Mouse (Mus musculus) lung, adult 18-20 months (tissue): ENCODE data around the gene Gm20388.
A peak's percentile ranks its signal among the peaks of the same experiment; 100 is the strongest.

Experiments
- DNase-seq, 2 experiments: peaks; one replicate each; pipeline ENCODE4 v3.0.0; 2022; ENCODE audit warnings: mixed read lengths in 2 of 2

Gm20388 gene

DNA sequence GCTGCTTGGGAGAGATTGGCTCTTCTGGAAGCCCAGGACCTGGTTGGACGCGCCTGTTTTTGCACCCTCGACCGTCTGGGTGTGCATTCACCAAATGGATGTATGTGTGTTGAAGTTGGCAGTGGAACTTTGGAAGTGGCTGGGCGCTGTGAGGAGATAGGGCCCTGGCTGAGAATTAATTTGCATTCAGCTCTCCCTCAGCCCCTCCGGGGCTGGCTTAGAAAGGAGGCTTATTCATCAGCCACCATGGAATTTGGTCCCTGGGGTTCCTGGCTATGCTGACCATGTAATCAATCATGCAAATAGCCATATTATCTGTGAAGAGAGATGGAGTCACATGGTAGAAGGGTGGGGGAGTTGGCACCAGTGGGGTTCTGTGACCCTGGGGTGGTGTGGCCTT is 1102.7 kb downstream of the Gm20388 start:
- DNase-seq = no peak

DNA sequence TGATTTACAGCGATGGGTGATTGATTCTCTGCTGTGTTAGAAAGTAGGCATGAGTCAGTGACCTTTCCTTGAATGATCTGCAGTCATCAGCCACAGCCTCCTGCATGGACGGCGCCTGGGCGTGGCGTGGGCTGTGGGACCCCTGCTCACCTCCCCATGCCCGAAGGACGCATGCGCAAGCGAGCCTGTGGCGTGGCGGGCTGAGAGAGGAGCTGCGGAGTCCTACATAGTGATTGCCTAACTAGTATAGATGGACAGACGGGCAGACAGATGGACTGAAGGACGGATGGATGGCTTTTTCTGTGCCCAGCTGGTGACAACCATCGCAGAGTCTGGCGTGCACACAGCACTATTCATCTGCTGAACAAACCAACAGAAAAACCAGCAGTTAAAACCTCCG is 1106.0 kb downstream of the Gm20388 start:
- DNase-seq = no peak

DNA sequence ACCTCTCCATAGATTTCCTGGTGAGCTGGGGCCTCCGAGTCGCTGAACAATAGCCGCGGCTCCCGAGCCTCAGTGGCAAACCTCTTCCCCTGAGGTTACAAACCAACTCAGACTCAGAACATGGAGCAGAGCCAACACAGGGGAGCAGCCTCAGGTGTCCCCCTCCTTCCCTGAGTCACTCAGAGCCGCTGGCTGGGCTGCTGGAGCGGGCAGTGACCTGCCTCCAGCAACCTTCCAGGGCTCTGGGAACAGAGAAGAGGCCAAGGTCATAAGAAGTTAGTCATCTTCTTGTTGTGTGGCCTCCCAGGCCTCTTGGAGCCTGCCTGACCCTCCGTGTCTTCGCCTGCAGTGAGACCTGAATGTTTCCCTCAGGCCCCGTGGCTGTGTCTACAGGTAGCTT is 1107.6 kb downstream of the Gm20388 start:
- no peak for DNase-seq

DNA sequence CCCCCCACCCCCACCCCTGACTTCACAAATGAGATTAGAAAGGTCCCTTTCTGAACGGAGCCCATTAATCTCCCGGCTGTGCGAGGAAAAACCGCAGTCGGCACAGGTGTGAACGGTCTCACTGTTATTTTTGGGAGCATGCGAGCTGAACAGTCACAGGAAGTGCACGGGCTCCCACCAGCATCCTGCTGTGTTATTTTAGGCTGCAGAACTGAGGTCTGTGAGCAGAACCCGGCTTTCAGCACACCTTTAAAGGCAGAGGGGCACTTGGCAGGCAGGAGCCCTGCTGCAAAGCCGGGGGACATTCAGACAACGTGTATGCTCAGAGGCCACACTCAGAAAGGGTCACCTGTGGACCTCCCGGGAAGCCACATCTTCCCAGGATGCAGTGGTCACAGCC is 1110.8 kb downstream of the Gm20388 start:
- DNase-seq = no peak

DNA sequence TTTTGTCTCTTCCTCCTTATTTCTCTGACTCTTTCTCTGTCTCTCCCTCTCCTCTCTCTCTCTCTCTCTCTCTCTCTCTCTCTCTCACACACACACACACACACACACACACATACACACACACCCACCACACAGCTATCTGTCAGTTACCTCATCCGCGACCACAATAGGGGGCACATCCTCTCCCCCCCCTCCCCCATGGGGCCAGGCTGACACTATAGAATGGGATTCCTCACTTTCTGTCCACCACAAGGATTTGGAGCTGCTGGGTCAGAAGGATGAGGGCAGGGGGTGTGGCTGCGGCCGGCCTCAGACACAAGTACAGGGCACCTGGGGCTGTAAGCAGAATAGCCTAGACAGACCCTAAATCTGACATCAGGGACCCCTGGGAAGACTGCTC is 1112.4 kb downstream of the Gm20388 start:
- DNase-seq = no peak

DNA sequence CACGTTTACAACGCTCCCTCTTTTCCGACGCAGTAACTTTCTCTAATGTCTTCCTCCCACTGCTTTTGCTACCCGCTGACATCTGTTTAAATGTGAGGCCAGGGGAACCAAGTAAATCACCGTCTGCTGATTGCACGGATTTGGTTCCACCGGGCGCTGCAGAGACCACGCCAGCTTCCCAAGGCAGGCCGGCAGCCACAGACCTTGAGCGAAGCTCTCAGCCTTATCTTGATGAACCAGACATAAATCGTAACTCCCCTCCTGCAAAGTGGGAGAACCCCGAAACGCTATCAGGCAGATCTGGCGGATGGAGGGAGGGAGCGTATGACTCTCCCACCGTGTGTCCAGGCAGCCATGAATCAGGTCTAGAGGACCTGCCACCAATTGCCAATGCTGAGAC is 1113.1 kb downstream of the Gm20388 start:
- no peak for DNase-seq

DNA sequence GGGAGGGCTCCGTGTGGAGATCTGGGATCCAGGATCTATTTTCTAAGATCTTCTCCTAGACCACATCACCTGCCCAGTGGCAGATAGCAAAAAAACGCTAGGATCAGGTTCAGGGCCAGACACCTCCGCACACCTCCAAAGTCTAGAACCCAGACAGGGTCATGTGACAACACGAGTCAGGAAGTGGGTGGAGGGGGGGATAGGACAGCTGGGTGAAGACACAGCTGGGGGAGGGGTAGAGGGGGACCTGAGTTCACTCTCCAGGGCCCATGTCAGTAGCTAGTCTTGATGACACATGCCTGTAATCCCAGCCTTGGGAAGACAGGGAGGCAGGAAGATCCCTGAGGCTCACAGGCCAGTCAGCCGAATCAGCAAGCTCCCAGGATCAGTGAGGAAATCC is 1114.8 kb downstream of the Gm20388 start:
- DNase-seq = no peak

DNA sequence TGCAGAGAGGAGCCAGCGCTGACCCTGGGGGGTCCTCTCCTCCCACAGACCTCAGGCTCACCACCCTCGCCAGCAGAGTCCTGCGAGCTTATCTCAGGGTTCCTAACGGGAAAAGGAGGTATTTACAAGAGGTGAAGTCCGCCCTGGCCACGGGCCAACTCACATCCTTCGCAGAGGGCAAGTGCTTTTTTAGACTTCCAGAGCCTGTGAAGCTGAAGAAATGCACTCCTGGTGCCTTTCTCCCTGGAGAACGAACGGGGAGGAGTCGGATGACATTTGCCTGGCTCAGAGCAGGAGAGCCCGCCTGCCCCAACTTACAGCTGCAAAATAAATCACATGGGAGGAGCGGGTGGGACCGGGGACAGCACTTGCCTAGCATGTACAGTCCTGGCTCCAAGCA is 1117.1 kb downstream of the Gm20388 start:
- peak; percentile 11 to 14 for DNase-seq

DNA sequence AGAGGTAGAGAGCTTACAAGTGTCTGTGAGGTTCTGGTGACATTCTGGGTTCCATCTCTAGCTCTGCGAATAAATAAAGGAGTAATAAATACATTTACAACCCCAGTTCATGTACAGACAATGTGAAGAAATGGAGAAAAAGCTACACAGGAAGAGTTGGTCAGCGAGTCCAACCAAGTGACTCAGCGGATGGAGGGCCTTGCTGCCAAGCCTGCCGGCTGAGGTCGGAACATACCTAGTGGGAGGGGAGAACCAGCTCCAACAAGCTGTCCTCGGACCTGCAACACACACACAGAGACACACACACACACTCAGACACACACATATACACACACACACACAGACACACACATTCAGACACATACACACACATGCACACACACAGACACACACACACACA is 1118.4 kb downstream of the Gm20388 start:
- no peak for DNase-seq

DNA sequence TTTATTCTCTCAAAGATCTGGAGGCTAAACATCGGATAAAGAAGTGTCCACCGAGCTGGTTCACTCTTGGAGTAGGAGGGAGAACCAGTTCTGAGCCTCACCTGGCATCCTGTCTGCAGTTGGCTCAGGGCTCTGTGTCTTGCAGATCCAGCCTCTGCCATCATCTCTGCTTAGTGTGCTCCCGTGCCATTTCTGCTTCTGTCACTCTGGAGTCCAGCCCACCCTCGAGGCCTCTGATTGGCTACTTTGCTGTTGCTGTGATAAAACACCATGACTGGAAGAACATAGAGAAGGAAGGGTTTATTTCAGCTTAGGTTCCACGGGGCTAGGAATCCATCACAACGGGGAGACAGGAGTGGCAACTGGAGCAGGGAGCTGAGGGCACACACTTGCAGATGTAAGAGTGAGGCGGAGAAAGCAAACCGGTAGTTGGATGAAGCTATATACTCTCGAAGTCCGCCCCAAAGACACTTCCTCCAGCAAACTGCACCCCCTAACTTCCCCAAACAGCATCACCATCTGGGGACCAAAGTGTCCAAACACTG is 1119.9 kb downstream of the Gm20388 start:
- DNase-seq = no peak

DNA sequence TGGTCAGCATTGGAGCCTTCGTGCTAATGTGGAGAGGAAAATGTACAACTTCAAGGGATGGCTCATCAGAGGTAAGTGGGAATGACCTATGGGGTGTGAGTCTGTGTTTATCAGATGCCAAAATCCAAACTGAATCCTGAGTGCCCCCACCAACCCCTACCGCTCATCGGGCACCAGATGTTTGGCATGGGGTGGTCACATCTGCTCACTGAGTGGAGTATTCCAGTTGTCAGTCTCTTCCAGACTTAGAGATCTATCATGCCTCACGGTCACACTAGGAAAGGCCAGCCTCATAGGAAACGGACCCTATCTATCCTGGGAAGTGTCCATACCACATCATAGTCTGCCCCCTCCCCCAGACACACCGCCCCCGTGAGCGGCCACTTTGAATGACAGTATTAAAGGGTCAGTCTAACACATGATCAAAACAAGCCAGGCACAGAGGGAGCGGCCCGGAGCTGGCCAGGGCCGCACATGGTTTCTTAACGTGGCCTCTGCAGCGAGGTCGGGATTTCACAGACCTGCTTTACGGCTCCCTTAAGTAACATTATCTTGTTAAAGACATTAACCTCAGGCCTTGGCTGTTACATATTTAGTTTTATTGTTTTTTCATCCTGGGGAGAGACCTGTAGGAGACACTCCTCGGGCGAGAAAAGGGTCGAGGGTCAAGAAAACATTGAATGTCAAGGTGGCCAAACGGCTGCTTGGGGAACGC is 1122.8 kb downstream of the Gm20388 start:
- DNase-seq = no peak

DNA sequence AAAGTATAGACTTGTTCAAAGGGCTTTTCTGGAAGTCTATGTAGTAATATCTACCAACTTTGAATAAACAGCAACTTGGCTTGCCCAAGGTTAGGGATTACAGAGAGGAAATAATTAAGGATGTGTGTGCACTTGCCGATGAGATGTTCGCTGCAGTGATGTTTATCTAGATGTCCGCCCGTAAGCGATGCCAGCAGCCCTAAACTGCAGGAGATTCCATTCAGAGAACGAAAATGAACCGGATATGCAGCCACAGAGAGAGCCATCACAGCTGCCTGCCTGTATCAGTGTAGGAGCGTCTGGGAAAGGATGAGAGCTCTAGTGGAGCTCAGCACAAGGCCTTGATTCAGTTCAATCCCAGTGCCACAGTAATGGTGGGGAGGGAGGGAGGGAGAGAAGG is 1125.0 kb downstream of the Gm20388 start:
- DNase-seq = peak; percentile 22 to 38

DNA sequence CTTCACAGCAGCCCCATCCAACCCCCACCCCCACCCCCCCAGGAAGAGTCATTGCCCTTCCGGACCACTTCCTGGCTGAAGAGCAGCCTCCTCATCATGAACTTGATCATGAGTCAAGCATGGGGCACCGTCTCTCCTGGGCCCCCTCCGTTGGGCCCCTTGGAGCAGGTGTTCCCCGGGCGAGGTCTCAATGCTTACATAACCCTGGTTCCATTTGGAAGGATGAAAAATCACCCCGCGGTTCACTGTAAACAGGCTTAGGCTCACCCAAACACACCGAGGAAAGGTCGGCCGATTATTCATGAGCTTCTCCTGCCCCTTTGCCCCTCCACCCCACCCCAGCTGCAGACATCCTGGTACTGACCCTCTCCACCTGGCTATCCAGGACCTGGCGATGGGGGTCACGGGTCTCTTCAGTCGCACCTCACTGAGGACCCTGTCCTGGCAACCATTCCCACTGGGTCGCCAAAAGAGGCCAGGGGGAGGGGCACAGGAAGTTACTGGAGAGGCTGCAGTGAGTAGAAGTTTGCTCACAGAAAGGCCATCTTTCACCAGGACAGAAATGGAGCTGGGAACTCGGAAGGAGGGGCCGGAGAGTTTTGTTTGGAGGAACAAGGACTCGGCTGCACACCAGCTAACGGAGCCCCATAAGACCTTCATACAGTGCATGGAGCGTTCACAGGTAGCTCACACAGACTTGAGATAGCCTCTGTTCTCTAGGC is 1133.2 kb downstream of the Gm20388 start:
- no peak for DNase-seq

DNA sequence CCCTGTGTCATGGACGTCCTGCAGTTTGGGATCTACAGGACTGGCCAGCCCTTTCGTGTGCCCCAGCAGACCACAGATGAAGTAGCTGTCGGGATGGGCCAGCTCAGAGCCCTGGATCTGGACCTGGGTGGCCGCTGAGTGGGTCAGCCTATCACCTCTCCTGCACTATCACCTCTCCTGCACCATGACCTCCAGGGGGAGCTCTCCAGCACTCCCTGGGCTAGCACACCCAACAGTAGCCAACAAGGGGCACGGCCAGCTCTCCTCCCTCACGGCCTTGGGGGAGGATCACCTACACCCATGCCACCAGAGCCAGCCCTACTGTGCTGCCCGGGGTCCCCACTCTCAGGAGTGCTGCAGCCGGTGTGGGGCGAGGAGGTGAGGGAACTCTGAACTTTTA is 1136.8 kb downstream of the Gm20388 start:
- peak; percentile 19 to 39 for DNase-seq

DNA sequence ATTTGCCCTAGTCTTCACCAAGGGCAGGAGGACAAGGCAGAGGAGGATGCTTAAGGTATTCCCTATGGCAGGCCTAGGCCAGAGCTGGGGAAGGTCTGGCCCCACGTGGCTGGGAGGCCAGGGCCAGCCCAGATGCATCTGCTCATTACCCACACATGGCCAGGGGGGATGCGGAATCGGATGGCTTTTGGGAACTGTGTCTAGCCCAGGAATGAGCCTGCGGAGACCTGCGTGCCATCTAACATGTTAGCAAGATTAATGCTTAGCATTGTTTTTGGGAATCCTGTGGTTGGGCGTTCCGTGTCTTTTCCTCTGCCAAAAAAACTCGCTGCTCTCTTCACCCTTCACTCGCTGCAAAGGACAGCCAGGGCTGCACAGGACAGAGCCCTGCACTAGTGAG is 1147.4 kb downstream of the Gm20388 start:
- DNase-seq = no peak

DNA sequence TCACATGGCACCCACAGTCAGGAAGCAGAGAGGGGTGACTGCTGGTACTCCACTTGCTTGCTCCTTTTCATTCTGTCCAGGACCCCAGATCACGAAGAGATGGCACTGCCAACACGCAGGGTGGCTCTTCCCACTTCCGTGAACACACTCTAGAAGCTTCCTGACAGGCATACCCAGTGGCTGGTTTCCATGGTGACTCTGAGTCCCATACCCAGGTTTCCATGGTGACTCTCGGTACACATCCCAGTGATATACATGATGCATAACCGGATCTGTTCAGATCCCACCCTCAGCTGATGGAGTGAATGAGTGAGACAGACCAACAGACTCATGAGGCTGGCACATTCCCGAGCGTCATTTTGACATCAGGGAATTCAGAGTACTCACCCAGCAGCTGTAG is 1148.5 kb downstream of the Gm20388 start:
- no peak for DNase-seq

DNA sequence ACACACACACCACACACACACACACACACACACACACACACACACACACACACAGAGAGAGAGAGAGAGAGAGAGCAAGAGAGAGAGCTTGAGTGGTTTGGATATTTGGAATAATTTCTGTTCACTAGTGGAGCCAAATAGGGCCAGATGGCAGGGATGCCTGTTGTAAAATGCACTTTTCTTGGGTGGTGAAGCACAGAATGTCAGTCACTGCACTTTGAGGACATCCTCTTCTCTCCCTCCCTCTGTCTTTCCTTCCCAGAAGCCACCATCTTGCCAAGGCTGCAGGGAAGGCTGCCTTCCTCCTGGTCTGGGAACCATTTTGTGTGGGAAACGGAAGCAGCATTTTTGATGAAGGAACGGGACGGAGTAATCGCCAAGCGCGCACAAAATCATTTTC is 1151.9 kb downstream of the Gm20388 start:
- no peak for DNase-seq

DNA sequence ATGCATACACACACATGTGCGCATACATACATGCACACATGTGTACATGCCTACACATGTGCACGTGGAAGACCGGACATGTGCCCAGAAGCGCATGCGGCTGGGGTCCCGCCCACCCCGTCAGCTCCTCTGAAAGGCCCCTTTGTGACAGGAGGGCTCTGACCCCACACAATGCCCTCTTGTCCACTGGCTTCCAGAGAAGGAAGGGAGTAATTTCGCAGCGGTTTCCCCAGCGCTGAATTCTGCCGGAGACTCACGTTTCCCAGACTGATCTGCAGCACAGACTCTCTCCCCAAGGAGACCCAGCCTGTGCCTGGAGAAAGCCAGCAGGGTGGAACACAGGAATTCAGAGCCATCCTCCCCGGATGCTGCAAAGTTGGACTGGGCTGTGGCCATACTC is 1153.0 kb downstream of the Gm20388 start:
- DNase-seq = no peak

DNA sequence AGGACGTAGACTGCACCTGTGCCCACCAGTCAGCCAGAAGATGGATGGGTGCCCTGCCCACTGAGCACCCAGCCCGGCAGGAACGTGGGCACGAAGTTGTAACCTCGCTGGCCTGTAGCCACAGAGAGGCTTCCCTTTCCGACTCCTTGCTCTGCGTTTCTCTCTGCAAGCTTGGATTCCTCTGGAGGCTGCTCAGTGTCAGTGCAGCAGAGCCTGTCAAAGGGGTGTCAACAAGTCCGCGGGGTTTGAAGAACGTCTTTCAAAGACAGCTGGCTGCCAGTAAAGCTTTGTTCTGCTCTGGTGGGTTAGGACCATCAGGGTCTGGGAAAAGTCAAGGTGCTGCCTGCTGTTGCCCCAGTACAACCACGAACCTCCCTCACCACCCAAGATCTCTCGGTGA is 1160.8 kb downstream of the Gm20388 start:
- DNase-seq = no peak

DNA sequence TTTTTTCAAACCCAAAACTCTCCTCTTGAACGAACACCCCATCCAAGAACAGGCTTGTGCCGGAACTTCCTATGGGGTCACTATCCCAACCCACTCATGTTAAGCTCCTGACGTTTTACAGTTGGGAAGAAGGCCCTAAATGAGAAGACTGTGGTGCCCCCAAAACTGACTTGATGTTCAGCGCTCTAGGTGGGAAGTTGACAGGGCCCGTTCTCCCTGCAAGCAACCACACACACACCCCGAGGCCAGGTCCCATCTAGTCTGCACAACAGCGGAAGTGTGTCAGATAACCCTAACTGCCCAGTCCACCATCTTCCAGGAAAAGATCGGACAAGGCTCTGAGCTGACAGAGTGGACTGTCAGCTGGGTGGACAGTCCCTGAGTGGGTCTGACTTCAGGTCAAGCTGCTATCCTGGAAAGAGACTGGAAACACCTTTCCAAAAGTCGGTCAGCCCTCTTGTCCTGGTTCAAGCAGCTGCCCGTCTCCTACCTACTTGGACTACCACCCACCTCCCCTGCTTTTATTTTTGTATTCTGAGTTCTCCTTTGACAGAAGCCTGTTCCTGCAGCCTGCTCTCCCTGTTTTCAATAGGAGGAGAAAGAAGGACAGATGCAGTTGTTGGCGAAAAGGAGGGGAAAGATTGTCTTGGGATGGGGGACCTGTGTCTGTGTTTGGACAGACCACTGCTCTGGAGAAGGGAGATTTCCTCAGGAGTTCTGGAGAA is 1161.9 kb downstream of the Gm20388 start:
- no peak for DNase-seq

DNA sequence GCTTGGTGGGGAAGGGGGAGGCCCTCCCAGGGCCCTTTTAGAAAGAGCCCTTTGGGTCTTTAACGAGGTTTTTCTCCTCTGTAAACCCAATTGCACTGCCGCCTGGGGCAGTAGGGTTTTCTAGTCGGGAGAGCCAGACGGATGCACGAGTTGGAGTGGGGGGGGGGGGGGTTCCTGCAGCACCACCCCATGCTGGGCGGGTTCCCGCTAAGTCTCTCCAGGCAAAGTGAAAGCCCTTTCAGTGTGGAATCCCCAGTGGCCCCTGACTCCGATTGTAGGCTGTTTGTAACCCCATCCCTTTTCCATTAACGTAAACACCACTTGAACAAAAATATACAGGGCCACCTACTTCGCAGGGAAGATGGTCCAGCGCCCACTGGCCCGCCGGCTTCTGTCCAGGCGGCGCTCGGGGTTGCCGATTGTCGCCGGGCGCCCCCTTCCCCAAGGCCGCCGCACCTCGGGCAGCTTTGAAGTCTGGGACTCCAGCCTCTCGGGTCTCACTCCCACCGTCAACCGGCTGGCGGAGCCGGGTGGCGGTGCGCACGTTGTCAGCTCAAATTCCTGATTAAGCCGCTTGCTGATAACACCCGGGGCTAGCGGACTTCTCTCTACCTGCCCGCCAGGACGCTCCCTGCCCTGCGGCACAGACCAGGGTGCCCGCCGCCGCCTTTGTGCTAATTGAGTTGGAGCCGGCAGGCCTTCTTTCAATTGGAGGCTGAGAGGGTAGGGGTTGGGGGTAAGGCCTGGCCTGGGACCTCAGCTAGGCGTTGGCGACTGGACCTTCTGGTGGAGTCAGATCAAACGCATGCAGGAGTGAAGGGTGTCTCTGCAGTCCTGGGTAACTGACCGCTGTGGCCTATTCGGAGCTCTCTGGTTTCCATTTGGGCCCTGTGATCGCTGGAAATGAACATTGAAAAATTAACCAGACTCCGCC is 1162.8 kb downstream of the Gm20388 start:
- no peak for DNase-seq

DNA sequence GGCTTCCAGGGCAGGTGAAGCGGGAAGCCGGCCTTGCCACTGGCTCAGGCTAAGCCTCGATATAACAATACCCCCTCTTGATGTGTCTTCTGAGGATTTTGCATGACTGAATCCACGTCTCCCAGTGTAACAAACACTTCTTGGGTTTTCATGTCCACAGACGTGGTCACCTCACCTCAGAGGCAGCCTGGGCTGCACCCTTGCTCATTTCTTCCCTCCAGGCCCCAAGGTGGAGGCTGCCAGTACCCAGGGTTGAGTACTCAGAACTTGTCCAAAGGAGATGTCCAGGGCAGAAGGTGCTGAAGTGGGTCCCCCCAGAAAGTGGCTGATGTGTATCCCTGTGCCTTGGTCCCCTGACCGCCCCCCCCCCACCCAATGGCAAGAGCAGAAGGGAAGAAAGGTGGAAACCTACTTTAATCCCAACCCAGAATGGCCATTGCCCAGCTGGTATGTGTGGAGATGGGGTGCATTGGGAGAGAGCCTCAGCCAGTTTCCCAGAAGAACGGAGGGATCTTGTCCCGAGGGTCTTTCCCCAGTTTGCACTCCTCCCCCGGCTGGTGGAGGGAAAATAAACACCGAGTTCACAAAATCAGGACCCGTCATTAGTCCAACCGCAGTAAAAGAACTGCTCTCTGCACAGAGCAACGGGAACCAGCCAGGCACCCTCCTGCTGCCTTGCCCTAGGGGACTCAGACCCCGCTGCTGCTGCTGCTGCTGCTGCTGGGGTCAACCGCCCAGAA is 1163.6 kb downstream of the Gm20388 start:
- no peak for DNase-seq
